Mouse (Mus musculus) forebrain, embryonic 15.5 days (tissue): ENCODE data around the gene Gm21258. TPM values are rescaled to one million over a fixed set of nuclear protein-coding genes. Genes with fewer than 3 reads are reported as not detected.
"Not testable (repeated sequence)": the region's sequence is repeated elsewhere in the genome, so short reads cannot be mapped to it uniquely, and the experiment has no call there.

Source experiments
- ATAC-seq: fragments of 200-750 bp; cut with Nextera tagmentation; replicated peaks from 2 replicates; pipeline ENCODE4 v1.8.0; 2017; ENCODE audit warnings: mild to moderate bottlenecking, moderate TSS enrichment, moderate library complexity
- H3K27ac ChIP-seq: fragments of 300-500 bp; sonication (generic); replicated peaks from 2 replicates; pipeline ENCODE4 v1.5.1; 2015; ENCODE audit warnings: mild to moderate bottlenecking, inconsistent platforms
- H3K27me3 ChIP-seq: fragments of 300-500 bp; sonication (generic); 2 replicates; pipeline ENCODE4 v1.6.1; 2015; ENCODE audit warnings: inconsistent platforms
- H3K36me3 ChIP-seq: fragments of 300-500 bp; sonication (generic); 2 replicates; pipeline ENCODE4 v1.6.1; 2015; ENCODE audit warnings: mild to moderate bottlenecking, inconsistent platforms
- H3K4me1 ChIP-seq: fragments of 300-500 bp; sonication (generic); 2 replicates; pipeline ENCODE4 v1.6.1; 2015; ENCODE audit warnings: inconsistent platforms
- H3K4me2 ChIP-seq: fragments of 300-500 bp; sonication (generic); replicated peaks from 2 replicates; pipeline ENCODE4 v1.6.1; 2015; ENCODE audit warnings: mild to moderate bottlenecking, inconsistent platforms
- H3K4me3 ChIP-seq: fragments of 300-500 bp; sonication (generic); 2 replicates; pipeline ENCODE4 v1.5.1; 2015; ENCODE audit warnings: mild to moderate bottlenecking, inconsistent platforms
- H3K9ac ChIP-seq: fragments of 300-500 bp; sonication (generic); replicated peaks from 2 replicates; pipeline ENCODE4 v1.6.1; 2015; ENCODE audit warnings: mild to moderate bottlenecking, inconsistent platforms
- H3K9me3 ChIP-seq: fragments of 300-500 bp; sonication (generic); 2 replicates; pipeline ENCODE4 v1.6.1; 2016; ENCODE audit warnings: inconsistent platforms
- WGBS: fragments of 180-500 bp; shearing (Covaris S2); methylation state at CpG from one replicate; pipeline ENCODE4 v1.1.7; 2015; ENCODE audit warnings: mixed read lengths; 5-methylcytosine and 5-hydroxymethylcytosine counted together
- polyA plus RNA-seq: library from polyadenylated mRNA; unstranded; fragments of >200 nt; fragmentation: Nextera tagmentation; extraction: Ambion mirVana; gene quantifications from 2 replicates; pipeline ENCODE4 v1.2.1, GENCODE M21; 2015

The Gm21258 gene
- polyA plus RNA-seq = not detected in 2 replicates

DNA sequence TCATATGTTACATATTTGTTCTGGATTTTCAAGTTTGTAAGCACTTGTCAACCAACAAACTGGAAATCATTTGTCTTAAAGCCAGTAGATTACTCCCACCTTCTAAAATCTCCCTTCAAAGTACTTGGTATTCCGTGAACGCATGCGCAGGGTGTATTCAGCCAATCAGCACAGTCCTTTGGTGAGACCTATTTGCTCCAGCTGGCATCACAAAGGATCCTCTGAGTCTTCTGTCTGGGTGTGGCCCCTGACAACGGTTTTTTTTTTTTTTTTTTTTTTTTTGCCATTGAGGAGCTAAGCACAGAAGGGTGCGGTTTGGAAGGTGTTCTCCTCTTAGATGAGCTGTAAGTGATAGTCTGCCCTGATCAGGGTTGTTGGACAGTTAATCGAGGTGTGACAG is at the start of gene Gm21258:
Gene Gm21258 (plus strand): TSS at position 301 of the 400 bp plus-strand sequence.
- H3K27me3 ChIP-seq, H3K9me3 ChIP-seq, H3K4me2 ChIP-seq, ATAC-seq, H3K4me3 ChIP-seq, H3K4me1 ChIP-seq, H3K36me3 ChIP-seq, H3K27ac ChIP-seq, H3K9ac ChIP-seq: not testable (repeated sequence)
- no CpG with 5 or more reads among the region's 6 CpGs for WGBS
